Mouse (Mus musculus): ENCODE results near the gene Card9.

DNA sequence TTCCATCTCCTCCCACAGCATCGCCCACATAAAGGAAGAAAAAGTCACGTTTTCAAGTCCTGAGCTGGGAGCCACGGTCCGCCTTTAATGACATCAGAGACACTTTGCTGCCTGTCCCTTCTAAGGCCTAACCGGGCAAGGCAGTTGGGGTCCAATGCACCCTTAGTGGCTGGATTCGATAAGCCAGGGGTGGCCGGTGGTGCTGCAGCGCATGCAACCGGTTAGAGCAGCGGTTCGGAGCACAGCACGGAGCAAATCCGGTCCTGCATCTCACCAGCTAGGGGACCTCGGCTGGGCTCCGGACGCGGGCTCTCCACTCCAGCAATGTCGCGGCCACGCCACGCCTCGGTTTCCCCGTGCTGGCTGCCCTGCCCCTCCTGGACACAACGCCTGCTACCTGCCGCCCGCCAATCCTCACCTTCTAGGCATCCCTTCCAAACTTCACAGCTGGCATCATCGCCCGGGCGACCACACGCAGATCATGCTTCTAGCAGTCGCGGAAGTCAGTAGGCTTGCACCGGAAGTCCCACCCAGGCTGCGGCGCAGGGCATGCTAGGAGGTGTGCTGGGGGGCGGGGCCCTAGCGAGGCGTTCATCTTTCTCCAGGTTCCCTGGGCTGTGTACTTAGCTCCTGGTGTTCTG is 19.5 kb upstream of the Card9 start, which contains the start of gene Snapc4:
- TF ChIP-seq CTCF (IDR thresholded peaks at IDR 0.05; ENCODE audit: low read depth) = no peak
- TF ChIP-seq EP300 (IDR thresholded peaks at IDR 0.05; ENCODE audit: low read depth) = no peak

Measured in liver, postnatal 0 days (tissue).